Mouse (Mus musculus) ES-Bruce4 (cell line): ENCODE measurements around the gene Ddx55. TPM values are rescaled to one million over a fixed set of nuclear protein-coding genes. Genes with fewer than 3 reads are reported as not detected.
"Not testable (repeated sequence)": the region's sequence is repeated elsewhere in the genome, so short reads cannot be mapped to it uniquely, and the experiment has no call there.

ENCODE experiments used
- H3K27ac ChIP-seq: 2 replicates; pipeline ENCODE4 v1.5.1; 2012; ENCODE audit warnings: low read length, inconsistent platforms; ENCODE audit not compliant: insufficient read depth
- H3K27me3 ChIP-seq: 2 replicates; pipeline ENCODE4 v1.6.1; 2012; ENCODE audit warnings: mild to moderate bottlenecking, low read length, inconsistent platforms; ENCODE audit not compliant: control insufficient read depth, poor library complexity, insufficient read depth, severe bottlenecking
- H3K36me3 ChIP-seq: 2 replicates; pipeline ENCODE4 v1.6.1; 2012; ENCODE audit warnings: inconsistent platforms, mild to moderate bottlenecking, low read length, moderate library complexity; ENCODE audit not compliant: control insufficient read depth, poor library complexity, insufficient read depth, severe bottlenecking
- H3K4me1 ChIP-seq: one replicate; pipeline ENCODE4 v1.8.1; 2011; ENCODE audit warnings: low read length; ENCODE audit not compliant: control insufficient read depth, insufficient read depth
- H3K4me3 ChIP-seq: 2 replicates; pipeline ENCODE4 v1.5.1; 2011; ENCODE audit warnings: low read depth, mild to moderate bottlenecking, low read length
- H3K9ac ChIP-seq: 2 replicates; pipeline ENCODE4 v1.6.1; 2012; ENCODE audit warnings: low read depth, mild to moderate bottlenecking, inconsistent platforms; ENCODE audit not compliant: poor library complexity, severe bottlenecking
- H3K9me3 ChIP-seq: replicated peaks from 2 replicates; pipeline ENCODE4 v1.6.1; 2012; ENCODE audit warnings: mild to moderate bottlenecking, low read length, inconsistent platforms; ENCODE audit not compliant: control insufficient read depth, poor library complexity, insufficient read depth, severe bottlenecking
- CTCF ChIP-seq: IDR thresholded peaks from one replicate; pipeline ENCODE4 v1.8.1; 2011; ENCODE audit warnings: low read depth, low read length
- EP300 ChIP-seq: IDR thresholded peaks from 2 replicates; pipeline ENCODE4 v1.6.1; 2011; ENCODE audit warnings: low read depth, low read length; ENCODE audit not compliant: insufficient read depth
- POLR2A ChIP-seq: IDR thresholded peaks from one replicate; pipeline ENCODE4 v1.8.1; 2011; ENCODE audit warnings: low read length; ENCODE audit not compliant: insufficient read depth
- polyA plus RNA-seq: library from polyadenylated mRNA; stranded (reverse); fragments of >200 nt; gene quantifications from 2 replicates; pipeline ENCODE4 v1.2.4, GENCODE M21; 2011; ENCODE audit warnings: low read depth; ENCODE audit not compliant: missing spikeins, insufficient read depth, insufficient read length

Gene Ddx55
- polyA plus RNA-seq, 1 experiment: 13.7 TPM

- TF ChIP-seq POLR2A (no peak), CTCF (no peak), EP300 (no peak)
- H3K4me1 ChIP-seq: no peaks in the 10 kb centered on the region
- no peaks in the 10 kb centered on the region for H3K9me3 ChIP-seq
- H3K9ac ChIP-seq: peak overlapping the region; percentile 30; the same call in 1 of the 2 replicates
- no peaks in the 10 kb centered on the region for H3K27me3 ChIP-seq
- no peak overlapping the region for H3K27ac ChIP-seq
- H3K36me3 ChIP-seq: 0 out of 2 replicates have a peak, but pooled peaks cover 5% of the 10 kb centered on the region
- H3K4me3 ChIP-seq: peak overlapping the region; percentile 71
Measured at GRCm38 (mm10) chr5:124598224-124599174, 45.8 kb downstream of the Ddx55 start.

GRCm38 (mm10) chr5:124599726-124600125 is 47.1 kb downstream of the Ddx55 start:
- not testable (repeated sequence) for H3K9me3 ChIP-seq, H3K27me3 ChIP-seq, H3K36me3 ChIP-seq, H3K27ac ChIP-seq, H3K4me1 ChIP-seq, H3K4me3 ChIP-seq, H3K9ac ChIP-seq

- Histone ChIP-seq H3K27me3 (no peaks in the 10 kb centered on the region), H3K9me3 (no peaks in the 10 kb centered on the region), H3K9ac (no peak overlapping the region), H3K4me1 (no peaks in the 10 kb centered on the region), H3K27ac (no peak overlapping the region), H3K4me3 (no peak overlapping the region), H3K36me3 (no peaks in the 10 kb centered on the region)
- peak; percentile 49 for TF ChIP-seq CTCF
- no peak for TF ChIP-seq EP300
Measured at GRCm38 (mm10) chr5:124602349-124602748, 49.7 kb downstream of the Ddx55 start.

GRCm38 (mm10) chr5:124604296-124604695 is 51.6 kb downstream of the Ddx55 start:
- TF ChIP-seq POLR2A: no peak
- no peak for TF ChIP-seq CTCF
- TF ChIP-seq EP300: no peak
- no peak overlapping the region for H3K4me3 ChIP-seq
- H3K9ac ChIP-seq: no peak overlapping the region
- no peaks in the 10 kb centered on the region for H3K4me1 ChIP-seq
- H3K36me3 ChIP-seq: no peaks in the 10 kb centered on the region
- no peak overlapping the region for H3K27ac ChIP-seq
- no peaks in the 10 kb centered on the region for H3K27me3 ChIP-seq
- H3K9me3 ChIP-seq: no peaks in the 10 kb centered on the region

GRCm38 (mm10) chr5:124605041-124605622 is 52.5 kb downstream of the Ddx55 start:
- no peak overlapping the region for H3K9ac ChIP-seq
- no peaks in the 10 kb centered on the region for H3K4me1 ChIP-seq
- no peaks in the 10 kb centered on the region for H3K27me3 ChIP-seq
- H3K36me3 ChIP-seq: no peaks in the 10 kb centered on the region
- H3K4me3 ChIP-seq: no peak overlapping the region
- no peak overlapping the region for H3K27ac ChIP-seq
- H3K9me3 ChIP-seq: no peaks in the 10 kb centered on the region
- no peak for TF ChIP-seq POLR2A
- no peak for TF ChIP-seq EP300
- no peak for TF ChIP-seq CTCF

GRCm38 (mm10) chr5:124610965-124611364 is 58.3 kb downstream of the Ddx55 start:
- Histone ChIP-seq H3K9ac (peak overlapping the region; percentile 54), H3K4me3 (peak overlapping the region; percentile 48), H3K36me3 (no peaks in the 10 kb centered on the region), H3K27me3 (no peaks in the 10 kb centered on the region), H3K27ac (no peak overlapping the region), H3K9me3 (no peaks in the 10 kb centered on the region), H3K4me1 (peaks cover 2% of the 10 kb centered on the region)
- no peak for TF ChIP-seq POLR2A
- TF ChIP-seq EP300: peak; percentile 59; the same call in 1 of the 2 replicates
- peak; percentile 92 for TF ChIP-seq CTCF
